Mouse (Mus musculus) lung, postnatal 0 days (tissue): ENCODE measurements around the gene 2010111I01Rik. TPM values are rescaled to one million over a fixed set of nuclear protein-coding genes. Genes with fewer than 3 reads are reported as not detected.
A peak's percentile ranks its signal among the peaks of the same experiment; 100 is the strongest.

Experiments
- ATAC-seq: fragments of 200-750 bp; cut with Nextera tagmentation; 2 replicates; pipeline ENCODE4 v1.8.0; 2017; ENCODE audit warnings: moderate library complexity
- DNase-seq: peaks from one replicate; pipeline ENCODE4 v3.0.0-alpha.2; 2016; ENCODE audit warnings: low spot score
- H3K27ac ChIP-seq: fragments of 300-500 bp; sonication (generic); 2 replicates; pipeline ENCODE4 v1.5.1; 2014; ENCODE audit warnings: antibody characterized with exemption, mild to moderate bottlenecking, low read length, mixed read lengths
- H3K27me3 ChIP-seq: fragments of 300-500 bp; sonication (generic); replicated peaks from 2 replicates; pipeline ENCODE4 v1.6.1; 2014; ENCODE audit warnings: low read length, mixed read lengths; ENCODE audit not compliant: insufficient read depth
- H3K36me3 ChIP-seq: fragments of 300-500 bp; sonication (generic); 2 replicates; pipeline ENCODE4 v1.6.1; 2014; ENCODE audit warnings: low read length, mixed read lengths; ENCODE audit not compliant: insufficient read depth
- H3K4me1 ChIP-seq: fragments of 300-500 bp; sonication (generic); 2 replicates; pipeline ENCODE4 v1.6.1; 2014; ENCODE audit warnings: antibody characterized with exemption, low read depth, low read length, mixed read lengths; ENCODE audit not compliant: insufficient read depth
- H3K4me2 ChIP-seq: fragments of 300-500 bp; sonication (generic); replicated peaks from 2 replicates; pipeline ENCODE4 v1.6.1; 2014; ENCODE audit warnings: low read depth, mild to moderate bottlenecking, low read length, moderate library complexity, mixed read lengths
- H3K4me3 ChIP-seq: fragments of 300-500 bp; sonication (generic); 2 replicates; pipeline ENCODE4 v1.5.1; 2014; ENCODE audit warnings: low read depth, low read length
- H3K9ac ChIP-seq: fragments of 300-500 bp; sonication (generic); replicated peaks from 2 replicates; pipeline ENCODE4 v1.6.1; 2014; ENCODE audit warnings: low read depth, mild to moderate bottlenecking
- H3K9me3 ChIP-seq: fragments of 300-500 bp; sonication (generic); 2 replicates; pipeline ENCODE4 v1.6.1; 2016; ENCODE audit warnings: low read length, mixed read lengths
- CTCF ChIP-seq: IDR thresholded peaks from 2 replicates; pipeline ENCODE4 v1.5.1; 2016; ENCODE audit warnings: antibody characterized with exemption, mild to moderate bottlenecking
- EP300 ChIP-seq: IDR thresholded peaks from 2 replicates; pipeline ENCODE4 v1.6.1; 2016; ENCODE audit warnings: antibody characterized with exemption, mild to moderate bottlenecking, control low read depth
- WGBS: fragments of 180-500 bp; shearing (Covaris S2); extraction: QIAGEN DNeasy Blood & Tissue Kit; methylation state at CpG from one replicate; pipeline ENCODE4 v1.1.7; 2014; 5-methylcytosine and 5-hydroxymethylcytosine counted together
- polyA plus RNA-seq: library from polyadenylated mRNA; unstranded; fragments of >200 nt; fragmentation: Nextera tagmentation; extraction: Ambion mirVana; gene quantifications from 2 replicates; pipeline ENCODE4 v1.2.1, GENCODE M21; 2015

The 2010111I01Rik gene
- polyA plus RNA-seq, 1 experiment from 2014 or later = 130 TPM

DNA sequence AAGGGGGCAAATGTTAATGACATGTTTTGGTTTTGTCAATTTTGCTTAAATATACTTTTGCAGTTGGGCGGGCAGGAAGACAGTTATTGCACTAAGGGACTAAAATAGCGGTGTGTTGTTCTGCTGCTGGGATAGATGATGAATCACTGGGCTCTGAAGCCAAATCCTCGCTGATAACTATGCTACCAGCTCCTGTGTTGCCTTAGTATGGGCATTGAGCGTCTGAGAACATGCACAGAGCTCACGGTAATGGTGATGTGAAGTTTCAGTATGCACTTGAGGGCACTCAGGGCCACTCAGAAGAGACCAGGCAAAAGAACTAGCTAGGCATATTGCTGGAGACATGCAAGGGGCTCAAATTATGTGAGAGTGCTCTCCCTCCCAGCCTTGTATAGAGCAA, 276.1 kb downstream of the 2010111I01Rik start:
- TF ChIP-seq CTCF (no peak), EP300 (peak; percentile 30; the same call in 1 of the 2 replicates)
- Histone ChIP-seq H3K4me3 (peak overlapping the region; percentile 62), H3K27ac (peak overlapping the region; percentile 91), H3K9ac (peak overlapping the region; percentile 66), H3K36me3 (no peaks in the 10 kb centered on the region), H3K4me2 (peak overlapping the region; percentile 60), H3K9me3 (no peaks in the 10 kb centered on the region), H3K4me1 (peaks cover 30% of the 10 kb centered on the region; the same call in 1 of the 2 replicates), H3K27me3 (no peaks in the 10 kb centered on the region)
- DNase-seq (peak; percentile 72), ATAC-seq (peak; percentile 57)
- WGBS = under 1% methylated on average over 5 of the region's 5 CpGs

DNA sequence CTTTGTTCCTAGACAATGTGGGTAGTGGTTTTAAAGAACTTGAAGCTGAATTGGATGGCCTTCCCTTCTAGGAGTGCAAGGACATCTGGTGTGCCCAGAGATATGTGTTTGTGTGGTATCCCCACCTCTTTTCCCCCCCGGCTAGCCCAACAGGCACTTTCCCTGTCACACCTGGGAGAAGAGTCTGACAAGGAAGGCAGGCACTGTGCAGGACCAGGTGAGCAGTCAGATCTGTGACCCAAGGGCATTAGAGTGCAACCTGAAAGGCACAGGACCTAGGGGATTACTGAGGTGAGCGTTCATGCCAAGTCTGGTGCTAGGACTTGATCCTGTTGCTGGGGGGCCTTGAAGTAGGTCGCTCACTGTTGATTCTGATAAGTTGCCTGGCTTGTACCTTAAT, 277.0 kb downstream of the 2010111I01Rik start:
- ATAC-seq (no peak), DNase-seq (no peak)
- no peaks in the 10 kb centered on the region for H3K27me3 ChIP-seq
- H3K27ac ChIP-seq = peak overlapping the region; percentile 91
- TF ChIP-seq CTCF = no peak
- TF ChIP-seq EP300 = no peak
- peak overlapping the region; percentile 62 for H3K4me3 ChIP-seq
- H3K36me3 ChIP-seq = no peaks in the 10 kb centered on the region
- 42% methylated on average over 3 of the region's 3 CpGs for WGBS
- H3K9ac ChIP-seq = peak overlapping the region; percentile 66
- H3K4me2 ChIP-seq = peak overlapping the region; percentile 60
- peaks cover 25% of the 10 kb centered on the region; the same call in 1 of the 2 replicates for H3K4me1 ChIP-seq
- no peaks in the 10 kb centered on the region for H3K9me3 ChIP-seq

DNA sequence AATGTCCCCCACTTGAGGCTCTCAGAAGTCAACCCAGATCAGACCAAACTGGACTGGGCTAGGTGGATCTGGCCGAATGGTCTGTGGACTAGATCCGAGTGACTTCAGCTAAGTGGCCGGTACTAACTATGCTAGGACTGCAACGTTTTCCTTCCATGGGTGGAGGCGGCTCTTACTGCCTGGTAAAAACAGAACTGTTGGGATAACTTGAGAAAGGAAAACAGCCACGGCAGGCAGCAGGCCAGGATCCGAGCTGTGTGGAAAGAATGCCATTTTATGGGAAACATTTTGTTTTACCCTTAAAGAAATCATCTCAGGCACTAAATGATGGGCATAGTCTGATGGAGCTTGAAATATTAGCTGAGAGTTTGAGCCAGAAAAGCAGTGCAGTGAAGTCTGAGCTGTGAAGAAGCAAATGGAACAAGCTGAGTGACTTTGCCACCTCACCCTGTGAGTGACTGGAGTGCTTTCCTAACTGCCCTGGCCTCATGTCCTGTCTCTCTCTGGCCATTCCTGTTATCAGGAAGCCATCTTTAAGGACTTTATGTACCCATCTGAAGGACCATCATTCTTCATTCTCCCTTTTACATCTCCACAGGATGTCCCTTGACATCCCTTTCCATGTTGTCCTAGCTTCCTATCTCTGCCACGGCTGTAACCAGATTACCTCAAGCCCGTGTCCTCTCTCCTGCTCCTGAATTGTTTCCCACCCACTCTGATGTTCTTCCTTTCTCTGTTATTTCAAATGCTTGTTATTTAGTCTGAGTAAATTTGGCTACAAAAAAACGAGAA, 277.9 kb downstream of the 2010111I01Rik start:
- DNase-seq = peak; percentile 51
- H3K4me2 ChIP-seq = peak overlapping the region; percentile 60
- H3K9me3 ChIP-seq = no peaks in the 10 kb centered on the region
- peaks cover 31% of the 10 kb centered on the region; the same call in 1 of the 2 replicates for H3K4me1 ChIP-seq
- peak; percentile 13; the same call in 1 of the 2 replicates for ATAC-seq
- H3K4me3 ChIP-seq = peak overlapping the region; percentile 62
- peak overlapping the region; percentile 91 for H3K27ac ChIP-seq
- WGBS = 25% methylated on average over 10 of the region's 10 CpGs
- H3K9ac ChIP-seq = peak overlapping the region; percentile 66
- no peaks in the 10 kb centered on the region for H3K36me3 ChIP-seq
- H3K27me3 ChIP-seq = no peaks in the 10 kb centered on the region
- peak; percentile 74 for TF ChIP-seq EP300
- TF ChIP-seq CTCF = no peak

- H3K36me3 ChIP-seq = no peaks in the 10 kb centered on the region
- no peak overlapping the region for H3K9ac ChIP-seq
- H3K27ac ChIP-seq = peak overlapping the region; percentile 52
- ATAC-seq (no peak; the same call in 1 of the 2 replicates), DNase-seq (peak; percentile 53)
- H3K27me3 ChIP-seq = no peaks in the 10 kb centered on the region
- TF ChIP-seq CTCF (no peak), EP300 (no peak)
- H3K4me1 ChIP-seq = peaks cover 32% of the 10 kb centered on the region; the same call in 1 of the 2 replicates
- H3K4me2 ChIP-seq = peak overlapping the region; percentile 35; the same call in 1 of the 2 replicates
- 60% methylated on average over 5 of the region's 5 CpGs for WGBS
- no peak overlapping the region for H3K4me3 ChIP-seq
- H3K9me3 ChIP-seq = no peaks in the 10 kb centered on the region
Measured at GRCm38 (mm10) chr13:63243586-63243985, 278.9 kb downstream of the 2010111I01Rik start.

DNA sequence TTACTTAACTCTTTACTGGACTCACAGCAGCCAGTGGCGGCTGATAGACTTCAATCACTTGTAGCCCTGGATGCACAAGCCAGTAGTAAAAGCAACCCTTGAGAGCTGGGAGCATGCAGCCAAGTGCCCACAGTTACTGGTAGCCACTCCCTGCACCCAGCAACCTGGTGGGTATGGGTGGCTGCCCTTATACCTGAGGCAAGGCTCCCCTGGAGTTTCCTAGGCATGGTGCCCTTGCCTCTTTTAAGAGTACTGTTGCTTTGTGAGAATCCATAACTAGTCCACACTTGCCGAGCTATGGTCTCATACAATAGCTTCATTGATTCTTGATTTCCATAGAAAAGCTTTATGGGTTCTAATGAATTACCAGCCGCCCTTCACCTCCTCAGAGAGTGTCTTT, 279.7 kb downstream of the 2010111I01Rik start:
- H3K4me2 ChIP-seq = peak overlapping the region; percentile 35; the same call in 1 of the 2 replicates
- DNase-seq (no peak), ATAC-seq (no peak)
- WGBS = 50% methylated on average over 3 of the region's 3 CpGs
- H3K4me1 ChIP-seq = peaks cover 36% of the 10 kb centered on the region; the same call in 1 of the 2 replicates
- H3K27ac ChIP-seq = peak overlapping the region; percentile 34; the same call in 1 of the 2 replicates
- H3K9ac ChIP-seq = no peak overlapping the region
- TF ChIP-seq CTCF (no peak), EP300 (no peak)
- H3K4me3 ChIP-seq = no peak overlapping the region
- H3K9me3 ChIP-seq = no peaks in the 10 kb centered on the region
- no peaks in the 10 kb centered on the region for H3K27me3 ChIP-seq
- H3K36me3 ChIP-seq = no peaks in the 10 kb centered on the region

- Histone ChIP-seq H3K4me3 (no peak overlapping the region), H3K4me1 (peaks cover 40% of the 10 kb centered on the region; the same call in 1 of the 2 replicates), H3K4me2 (peak overlapping the region; percentile 35; the same call in 1 of the 2 replicates), H3K36me3 (no peaks in the 10 kb centered on the region), H3K9me3 (no peaks in the 10 kb centered on the region), H3K27ac (peak overlapping the region; percentile 64), H3K27me3 (no peaks in the 10 kb centered on the region), H3K9ac (no peak overlapping the region)
- no peak for TF ChIP-seq EP300
- TF ChIP-seq CTCF = no peak
- WGBS = 27% methylated on average over 9 of the region's 9 CpGs
- DNase-seq (peak; percentile 63), ATAC-seq (peak; percentile 18; the same call in 1 of the 2 replicates)
Measured at GRCm38 (mm10) chr13:63245218-63245617, 280.5 kb downstream of the 2010111I01Rik start.
